Comparison of ENCODE assay signal across 8 mouse cellular contexts in genomic region chr11:59731821-59732220, GRCm38 (mm10). TPM values are rescaled to one million over a fixed set of nuclear protein-coding genes. Genes with fewer than 3 reads are reported as not detected.
DNase-seq lines count a peak whose midpoint lies in the region; ATAC-seq and TF ChIP-seq lines count a peak whose summit lies in the region.
"Had no signal": no experiment of that assay in that cellular context is flagged by ENCODE, and none has a peak within 500 bp of the region (broad histone marks: within the 10 kb centered on the region; RNA-seq: fewer than 3 reads in every experiment).

No protein-coding gene starts in this region.

- no peak for ATAC-seq in hindbrain, embryonic 13.5 days (ENCODE audit: low FRiP score)
- no peak for ATAC-seq in hindbrain, embryonic 12.5 days (ENCODE audit: low FRiP score)
- ATAC-seq in lung, embryonic 16.5 days (ENCODE audit: low read depth) = no peak
- ATAC-seq in embryonic facial prominence, embryonic 15.5 days (ENCODE audit: insufficient number of reproducible peaks, low FRiP score, low TSS enrichment, low read depth) = no peak
- ATAC-seq in stomach, embryonic 14.5 days (ENCODE audit: insufficient number of reproducible peaks, insufficient read depth, low FRiP score, low read depth) = no peak

- no peak overlapping the region for H3K9ac ChIP-seq in hindbrain, embryonic 13.5 days
- H3K9ac ChIP-seq in hindbrain, embryonic 12.5 days = no peak overlapping the region
- no peak overlapping the region for H3K9ac ChIP-seq in lung, embryonic 16.5 days (ENCODE audit: low read length)
- H3K9ac ChIP-seq in embryonic facial prominence, embryonic 15.5 days = no peak overlapping the region
- no peak overlapping the region for H3K9ac ChIP-seq in stomach, embryonic 14.5 days (replicated peaks; ENCODE audit: low read depth, low read length)
- H3K9ac ChIP-seq: liver, embryonic 13.5 days had no signal

- no peak for TF ChIP-seq CTCF in lung, adult 2 months (IDR thresholded peaks at IDR 0.05; ENCODE audit: insufficient read depth, low read length)

- H3K36me3 ChIP-seq in hindbrain, embryonic 13.5 days = peaks cover 76% of the 10 kb centered on the region
- peaks cover 54% of the 10 kb centered on the region for H3K36me3 ChIP-seq in hindbrain, embryonic 12.5 days
- H3K36me3 ChIP-seq in lung, embryonic 16.5 days (ENCODE audit: control insufficient read depth, insufficient read depth, low read length) = peaks cover 21% of the 10 kb centered on the region
- peaks cover 45% of the 10 kb centered on the region for H3K36me3 ChIP-seq in embryonic facial prominence, embryonic 15.5 days
- H3K36me3 ChIP-seq in stomach, embryonic 14.5 days (ENCODE audit: control insufficient read depth, insufficient read depth, low read length) = peaks cover 39% of the 10 kb centered on the region

- H3K4me1 ChIP-seq in hindbrain, embryonic 13.5 days (replicated peaks) = 0 out of 2 replicates have a peak, but pooled peaks cover 3% of the 10 kb centered on the region
- H3K4me1 ChIP-seq in hindbrain, embryonic 12.5 days = no peaks in the 10 kb centered on the region
- H3K4me1 ChIP-seq in lung, embryonic 16.5 days (replicated peaks; ENCODE audit: control insufficient read depth, insufficient read depth, low read length) = peaks cover 18% of the 10 kb centered on the region
- H3K4me1 ChIP-seq in lung, adult 2 months (ENCODE audit: control insufficient read depth, insufficient read depth, low read length) = peaks cover 7% of the 10 kb centered on the region
- peaks cover 16% of the 10 kb centered on the region; the same call in 1 of the 2 replicates for H3K4me1 ChIP-seq in embryonic facial prominence, embryonic 15.5 days
- peaks cover 14% of the 10 kb centered on the region; the same call in 1 of the 2 replicates for H3K4me1 ChIP-seq in stomach, embryonic 14.5 days (ENCODE audit: control insufficient read depth, insufficient read depth, low read length)
- H3K4me1 ChIP-seq: liver, embryonic 13.5 days had no signal

- no peaks in the 10 kb centered on the region for H3K27me3 ChIP-seq in hindbrain, embryonic 13.5 days
- no peaks in the 10 kb centered on the region for H3K27me3 ChIP-seq in hindbrain, embryonic 12.5 days
- H3K27me3 ChIP-seq in lung, embryonic 16.5 days (ENCODE audit: control insufficient read depth, insufficient read depth, low read depth, low read length) = no peaks in the 10 kb centered on the region
- H3K27me3 ChIP-seq in embryonic facial prominence, embryonic 15.5 days = no peaks in the 10 kb centered on the region
- no peaks in the 10 kb centered on the region for H3K27me3 ChIP-seq in stomach, embryonic 14.5 days (ENCODE audit: control insufficient read depth, insufficient read depth, low read length)
- H3K27me3 ChIP-seq: liver, embryonic 13.5 days had no signal

- no peak overlapping the region for H3K4me3 ChIP-seq in hindbrain, embryonic 13.5 days
- no peak overlapping the region for H3K4me3 ChIP-seq in hindbrain, embryonic 12.5 days
- no peak overlapping the region for H3K4me3 ChIP-seq in lung, embryonic 16.5 days (ENCODE audit: low read length)
- no peak overlapping the region for H3K4me3 ChIP-seq in lung, adult 2 months (replicated peaks; ENCODE audit: extremely low read depth, low read depth, low read length)
- H3K4me3 ChIP-seq in embryonic facial prominence, embryonic 15.5 days (replicated peaks) = no peak overlapping the region
- H3K4me3 ChIP-seq in stomach, embryonic 14.5 days (ENCODE audit: low read depth, low read length) = no peak overlapping the region
- H3K4me3 ChIP-seq: liver, embryonic 13.5 days had no signal

- no peak for TF ChIP-seq POLR2A in lung, adult 2 months (IDR thresholded peaks at IDR 0.05; ENCODE audit: borderline replicate concordance, extremely low read depth, low read depth, low read length)

- no peak overlapping the region for H3K4me2 ChIP-seq in hindbrain, embryonic 13.5 days
- H3K4me2 ChIP-seq in hindbrain, embryonic 12.5 days (replicated peaks) = no peak overlapping the region
- no peak overlapping the region for H3K4me2 ChIP-seq in lung, embryonic 16.5 days (ENCODE audit: low read depth, low read length)
- no peak overlapping the region for H3K4me2 ChIP-seq in embryonic facial prominence, embryonic 15.5 days (replicated peaks)
- H3K4me2 ChIP-seq in stomach, embryonic 14.5 days (replicated peaks; ENCODE audit: low read depth, low read length) = no peak overlapping the region
- H3K4me2 ChIP-seq: liver, embryonic 13.5 days had no signal

- H3K9me3 ChIP-seq in hindbrain, embryonic 13.5 days = no peaks in the 10 kb centered on the region
- no peaks in the 10 kb centered on the region for H3K9me3 ChIP-seq in hindbrain, embryonic 12.5 days (replicated peaks)
- no peaks in the 10 kb centered on the region for H3K9me3 ChIP-seq in lung, embryonic 16.5 days (ENCODE audit: control insufficient read depth, low read length)
- H3K9me3 ChIP-seq in embryonic facial prominence, embryonic 15.5 days (replicated peaks) = no peaks in the 10 kb centered on the region
- no peaks in the 10 kb centered on the region for H3K9me3 ChIP-seq in stomach, embryonic 14.5 days (ENCODE audit: control insufficient read depth, low read depth, low read length)
- H3K9me3 ChIP-seq: liver, embryonic 13.5 days had no signal

- WGBS in hindbrain, embryonic 13.5 days = 84% methylated on average over 3 of the region's 3 CpGs
- WGBS in hindbrain, embryonic 12.5 days = 79% methylated on average over 3 of the region's 3 CpGs
- WGBS in lung, embryonic 16.5 days = 83% methylated on average over 3 of the region's 3 CpGs
- WGBS in lung, adult 2 months = 38% methylated on average over 3 of the region's 3 CpGs
- 72% methylated on average over 3 of the region's 3 CpGs for WGBS in embryonic facial prominence, embryonic 15.5 days
- WGBS in stomach, embryonic 14.5 days = 69% methylated on average over 3 of the region's 3 CpGs

- peak overlapping the region; percentile 58 for H3K27ac ChIP-seq in hindbrain, embryonic 13.5 days
- H3K27ac ChIP-seq in hindbrain, embryonic 12.5 days = no peak overlapping the region
- peak overlapping the region; percentile 93 for H3K27ac ChIP-seq in lung, embryonic 16.5 days (ENCODE audit: low read length)
- H3K27ac ChIP-seq in embryonic facial prominence, embryonic 15.5 days (replicated peaks) = peak overlapping the region; percentile 80
- H3K27ac ChIP-seq in stomach, embryonic 14.5 days (ENCODE audit: low read length) = peak overlapping the region; percentile 93
- H3K27ac ChIP-seq: liver, embryonic 13.5 days had no signal

- DNase-seq in lung, adult 2 months = no peak
- no peak for DNase-seq in lung, postnatal 14 days
- DNase-seq: liver, embryonic 13.5 days had no signal

RNA-seq across cellular contexts. Expression of gene Pld6, which starts 55.6 kb away (rescaled TPM):
- 4.7 and 5.0 TPM in 2 replicates for polyA plus RNA-seq in hindbrain, embryonic 13.5 days (2015; fragmentation: Nextera tagmentation; extraction: Ambion mirVana)
- 1.2 and 1.5 TPM in 2 replicates for polyA plus RNA-seq in hindbrain, embryonic 12.5 days (2016; fragmentation: Nextera tagmentation; extraction: Ambion mirVana)
- 7.9 and 10.3 TPM in 2 replicates for polyA plus RNA-seq in lung, embryonic 16.5 days (2015; fragmentation: Nextera tagmentation; extraction: Ambion mirVana)
- 2.0 and 2.9 TPM in 2 replicates for polyA plus RNA-seq in lung, adult 2 months (2012; rRNA removed)
- polyA plus RNA-seq in embryonic facial prominence, embryonic 15.5 days (2015; fragmentation: Nextera tagmentation; extraction: Ambion mirVana) = 2.8 and 3.8 TPM in 2 replicates
- polyA plus RNA-seq in stomach, embryonic 14.5 days (2014; fragmentation: Nextera tagmentation; extraction: Ambion mirVana) = 1.7 and 2.5 TPM in 2 replicates
